Mouse (Mus musculus) CH12.LX (cell line): Measurements from ENCODE around the gene Dnase2b. TPM values are rescaled to one million over a fixed set of nuclear protein-coding genes. Genes with fewer than 3 reads are reported as not detected.

Source experiments
- DNase-seq: peaks from one replicate; pipeline ENCODE4 v3.0.0-alpha.2; 2013; ENCODE audit errors: extremely low read depth
- H3K27ac ChIP-seq: 2 replicates; pipeline ENCODE4 v1.5.1; 2012; ENCODE audit warnings: low read depth, mild to moderate bottlenecking, control low read depth, moderate library complexity; ENCODE audit not compliant: insufficient read depth
- H3K27me3 ChIP-seq: replicated peaks from 2 replicates; pipeline ENCODE3; 2012; ENCODE audit warnings: inconsistent platforms
- H3K36me3 ChIP-seq, 2 experiments: replicated peaks in 1 of 2; 2 replicates each; pipeline versions ENCODE3 to v1.6.1; 2012; ENCODE audit warnings: inconsistent platforms in 1 of 2, low read length in 1 of 2, mild to moderate bottlenecking in 1 of 2, mixed read lengths in 1 of 2, moderate library complexity in 1 of 2; ENCODE audit not compliant: control insufficient read depth in 1 of 2, insufficient read depth in 1 of 2
- H3K4me1 ChIP-seq, 2 experiments: 2 replicates each; pipeline ENCODE4 v1.6.1; 2012; ENCODE audit warnings: inconsistent platforms in 1 of 2, moderate library complexity in 1 of 2; ENCODE audit not compliant: insufficient read depth in 2 of 2, control insufficient read depth in 1 of 2
- H3K4me2 ChIP-seq: 2 replicates; pipeline ENCODE4 v1.6.1; 2012; ENCODE audit warnings: low read depth, mild to moderate bottlenecking, control low read depth; ENCODE audit not compliant: poor library complexity, insufficient read depth, severe bottlenecking
- H3K4me3 ChIP-seq, 3 experiments: fragments of 150-350 bp in 1 of 3; sonication (generic) in 1 of 3; replicated peaks in 1 of 3; 2 replicates each; pipeline versions ENCODE3 to v1.5.1; 2011 to 2012; ENCODE audit warnings: low read depth in 2 of 3, low read length in 2 of 3, mild to moderate bottlenecking in 2 of 3, moderate library complexity in 2 of 3, control low read depth in 1 of 3, improper control_type of control experiment in 1 of 3, inconsistent platforms in 1 of 3, mixed read lengths in 1 of 3; ENCODE audit not compliant: poor library complexity in 1 of 3
- H3K79me2 ChIP-seq: replicated peaks from 2 replicates; pipeline ENCODE4 v1.6.1; 2012; ENCODE audit warnings: mild to moderate bottlenecking, moderate library complexity; ENCODE audit not compliant: control insufficient read depth, poor library complexity, insufficient read depth, severe bottlenecking; ENCODE audit errors: extremely low read depth
- H3K9ac ChIP-seq: 2 replicates; pipeline ENCODE4 v1.6.1; 2012; ENCODE audit warnings: low read depth, mild to moderate bottlenecking, control low read depth, moderate library complexity; ENCODE audit not compliant: insufficient read depth
- H3K9me3 ChIP-seq: replicated peaks from 2 replicates; pipeline ENCODE3; 2012; ENCODE audit warnings: low read length, inconsistent platforms, mixed read lengths
- BHLHE40 ChIP-seq: IDR thresholded peaks from 2 replicates; pipeline ENCODE4 v1.6.1; 2011; ENCODE audit warnings: mild to moderate bottlenecking, low read depth, low read length, improper control_type of control experiment
- CHD1 ChIP-seq: IDR thresholded peaks from 2 replicates; pipeline ENCODE4 v1.6.1; 2012; ENCODE audit warnings: low read depth, low read length, improper control_type of control experiment, inconsistent platforms
- E2F4 ChIP-seq: IDR thresholded peaks from 2 replicates; pipeline ENCODE4 v1.6.1; 2011; ENCODE audit warnings: low read depth, low read length, improper control_type of control experiment; ENCODE audit not compliant: insufficient replicate concordance
- ELF1 ChIP-seq: IDR thresholded peaks from 2 replicates; pipeline ENCODE4 v1.6.1; 2014; ENCODE audit warnings: low read depth, mild to moderate bottlenecking, inconsistent platforms, low read length, improper control_type of control experiment
- EP300 ChIP-seq: IDR thresholded peaks from 2 replicates; pipeline ENCODE4 v1.6.1; 2011; ENCODE audit warnings: low read length, improper control_type of control experiment
- ETS1 ChIP-seq: conservative IDR thresholded peaks from 2 replicates; pipeline ENCODE4 v1.6.1; 2012; ENCODE audit warnings: low read depth, mild to moderate bottlenecking, inconsistent platforms, low read length, improper control_type of control experiment, moderate library complexity
- HCFC1 ChIP-seq: IDR thresholded peaks from 2 replicates; pipeline ENCODE4 v1.6.1; 2012; ENCODE audit warnings: low read depth, mild to moderate bottlenecking, inconsistent platforms, low read length, improper control_type of control experiment
- JUND ChIP-seq: conservative IDR thresholded peaks from 2 replicates; pipeline ENCODE4 v1.6.1; 2011; ENCODE audit warnings: low read depth, low read length, improper control_type of control experiment
- KAT2A ChIP-seq: IDR thresholded peaks from 2 replicates; pipeline ENCODE4 v1.6.1; 2012; ENCODE audit warnings: low read length, improper control_type of control experiment, inconsistent platforms; ENCODE audit not compliant: insufficient replicate concordance
- MYC ChIP-seq: IDR thresholded peaks from 2 replicates; pipeline ENCODE4 v1.6.1; 2011; ENCODE audit warnings: low read depth, mild to moderate bottlenecking, improper control_type of control experiment, low read length
- NELFE ChIP-seq: IDR thresholded peaks from 2 replicates; pipeline ENCODE4 v1.6.1; 2011; ENCODE audit warnings: low read depth, low read length, improper control_type of control experiment
- NRF1 ChIP-seq: IDR thresholded peaks from 2 replicates; pipeline ENCODE4 v1.6.1; 2014; ENCODE audit warnings: low read depth, mild to moderate bottlenecking, inconsistent platforms, low read length, improper control_type of control experiment, moderate library complexity
- PAX5 ChIP-seq: IDR thresholded peaks from 2 replicates; pipeline ENCODE4 v1.6.1; 2012; ENCODE audit warnings: low read length, inconsistent platforms, mixed read lengths
- POLR2A ChIP-seq: IDR thresholded peaks from 2 replicates; pipeline ENCODE4 v1.6.1; 2011; ENCODE audit warnings: low read depth, mild to moderate bottlenecking, improper control_type of control experiment, low read length
- RCOR1 ChIP-seq: conservative IDR thresholded peaks from 2 replicates; pipeline ENCODE4 v1.6.1; 2012; ENCODE audit warnings: low read depth, mild to moderate bottlenecking, inconsistent platforms, low read length, improper control_type of control experiment
- SIN3A ChIP-seq: IDR thresholded peaks from 2 replicates; pipeline ENCODE4 v1.6.1; 2012; ENCODE audit warnings: low read length, improper control_type of control experiment, inconsistent platforms
- SMC3 ChIP-seq: IDR thresholded peaks from 2 replicates; pipeline ENCODE4 v1.6.1; 2011; ENCODE audit warnings: low read depth, low read length, improper control_type of control experiment
- TBP ChIP-seq: conservative IDR thresholded peaks from 2 replicates; pipeline ENCODE4 v1.6.1; 2011; ENCODE audit warnings: low read depth, low read length, improper control_type of control experiment
- TCF12 ChIP-seq: IDR thresholded peaks from 2 replicates; pipeline ENCODE4 v1.6.1; 2014; ENCODE audit warnings: low read depth, mild to moderate bottlenecking, inconsistent platforms, low read length, improper control_type of control experiment
- USF1 ChIP-seq: IDR thresholded peaks from 2 replicates; pipeline ENCODE4 v1.6.1; 2014; ENCODE audit warnings: low read depth, mild to moderate bottlenecking, inconsistent platforms, low read length, improper control_type of control experiment
- USF2 ChIP-seq: conservative IDR thresholded peaks from 2 replicates; pipeline ENCODE4 v1.6.1; 2011; ENCODE audit warnings: low read depth, low read length, improper control_type of control experiment
- ZC3H11A ChIP-seq: IDR thresholded peaks from 2 replicates; pipeline ENCODE4 v1.6.1; 2012; ENCODE audit warnings: low read depth, mild to moderate bottlenecking, inconsistent platforms, low read length, improper control_type of control experiment
- dilution Hi-C: fragments of 300-500 bp; cut with MboI; formaldehyde crosslinking; loops from 2 replicates; pipeline ENCODE4 v1.14.3; 2020; ENCODE audit warnings: low sequenced_read_pairs; ENCODE audit not compliant: extremely low pct_unique_long_range_greater_than_20kb, extremely low pct_ligation_motif_present
- in situ Hi-C: fragments of 300-500 bp; cut with MboI; formaldehyde crosslinking; loops from 3 replicates; pipeline ENCODE4 v1.14.3; 2019; ENCODE audit warnings: low sequenced_read_pairs, low pct_ligation_motif_present, low pct_unique_long_range_greater_than_20kb, mixed read lengths
- polyA plus RNA-seq: library from polyadenylated mRNA; unstranded; fragments of >175 nt; gene quantifications from 2 replicates; pipeline ENCODE4 v1.2.1, GENCODE M21; 2012; ENCODE audit warnings: low read depth; ENCODE audit not compliant: insufficient read length
- total RNA-seq, 2 experiments: library from RNA; depleted of rRNA; stranded (reverse); fragments of 300-350 nt in 1 of 2; fragments of >200 nt in 1 of 2; gene quantifications; 2 replicates each; pipeline ENCODE4 v1.2.3; 2012 to 2014

Dnase2b gene
- total and polyA plus RNA-seq, 3 experiments, result not detected

DNA sequence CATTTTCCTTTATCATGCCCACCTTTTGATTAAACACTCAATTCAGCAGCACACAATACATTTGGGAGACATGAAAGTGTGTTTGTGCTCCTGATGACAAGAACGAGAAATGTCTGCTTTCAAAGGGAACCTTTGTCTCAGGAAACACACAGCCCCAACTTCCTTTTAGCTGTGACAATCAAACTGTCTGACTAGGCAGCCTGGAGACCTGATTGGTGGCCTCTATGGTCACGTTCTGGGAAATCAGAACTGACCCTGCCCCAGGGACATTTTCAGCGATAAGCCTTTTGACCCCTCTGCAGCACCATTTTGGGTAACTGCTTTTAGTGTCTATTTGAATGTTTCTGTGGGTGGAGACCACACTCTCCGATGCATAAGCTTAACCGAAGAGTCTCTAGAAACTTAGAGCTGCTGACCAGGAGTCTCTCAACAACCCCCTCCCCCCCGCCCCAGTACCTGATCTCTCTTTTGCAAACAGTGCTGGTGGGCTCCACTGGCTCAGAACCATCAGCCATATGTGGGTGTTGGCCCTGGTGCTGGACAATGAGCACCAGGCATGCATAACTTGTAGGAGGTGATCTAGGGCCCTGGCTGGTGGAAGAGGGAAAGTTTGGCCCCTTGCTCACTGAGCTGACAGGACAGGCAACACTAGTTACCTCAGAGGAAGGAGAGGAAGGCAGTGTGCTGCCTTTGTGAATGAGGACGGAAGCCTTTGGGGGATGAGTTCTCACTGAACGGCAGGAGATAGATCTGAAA, 13.0 kb upstream of the Dnase2b start:
- TF ChIP-seq NELFE (0 out of 2 replicates have a peak, but pooled peaks have one; percentile 11), MYC (no peak), NRF1 (no peak), ELF1 (peak; percentile 35; the same call in 1 of the 2 replicates), KAT2A (no peak), USF1 (no peak), HCFC1 (peak; percentile 30; the same call in 1 of the 2 replicates), ETS1 (no peak), CHD1 (no peak), USF2 (no peak), ZC3H11A (no peak), PAX5 (no peak), SIN3A (no peak), POLR2A (no peak), SMC3 (no peak), JUND (no peak), TCF12 (no peak), EP300 (no peak), BHLHE40 (peak; percentile 61)
- no peaks in the 10 kb centered on the region for H3K36me3 ChIP-seq
- no peaks in the 10 kb centered on the region for H3K9me3 ChIP-seq
- H3K4me1 ChIP-seq, result peaks cover 2 to 10% of the 10 kb centered on the region in 2 experiments; a peak in 2 of 4 replicates
- peak overlapping the region; percentile 63 for H3K4me2 ChIP-seq
- no peak overlapping the region for H3K27ac ChIP-seq
- H3K4me3 ChIP-seq, result peak overlapping the region in 1 of 3 experiments; percentile 17
- in situ Hi-C loops (no loop called here), dilution Hi-C loops (no loop called here)
- H3K79me2 ChIP-seq, result no peaks in the 10 kb centered on the region
- no peaks in the 10 kb centered on the region for H3K27me3 ChIP-seq
- no peak for DNase-seq
- H3K9ac ChIP-seq, result no peak overlapping the region; the same call in 1 of the 2 replicates

DNA sequence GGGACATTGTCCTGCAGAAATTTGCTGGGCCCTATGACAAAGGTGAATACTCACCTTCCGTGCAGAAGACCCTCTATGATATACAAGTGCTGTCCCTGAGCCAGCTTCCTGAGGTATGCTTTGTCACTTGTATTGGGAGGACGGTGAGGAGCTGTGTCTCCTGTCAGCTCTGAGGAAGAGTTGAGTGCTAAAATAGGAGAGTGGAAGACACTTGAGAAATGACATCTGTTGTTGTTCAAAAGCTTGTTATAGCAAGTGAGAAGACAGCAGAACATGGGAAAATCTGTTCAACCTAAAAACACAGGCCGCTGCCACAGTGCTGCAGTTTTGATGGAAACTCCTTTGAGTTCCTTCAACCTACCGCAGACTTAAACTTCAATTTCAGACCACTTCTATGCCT, 10.4 kb upstream of the Dnase2b start:
- Histone ChIP-seq H3K36me3 (no peaks in the 10 kb centered on the region), H3K9me3 (no peaks in the 10 kb centered on the region), H3K4me1 (peaks cover 2 to 12% of the 10 kb centered on the region in 2 experiments; a peak in 2 of 4 replicates), H3K27me3 (no peaks in the 10 kb centered on the region), H3K9ac (no peak overlapping the region), H3K79me2 (no peaks in the 10 kb centered on the region), H3K27ac (no peak overlapping the region), H3K4me3 (no peak overlapping the region), H3K4me2 (no peak overlapping the region)
- in situ Hi-C loops (no loop called here), dilution Hi-C loops (no loop called here)
- no peak for DNase-seq
- TF ChIP-seq TCF12, result no peak
- no peak for TF ChIP-seq ETS1
- no peak for TF ChIP-seq RCOR1
- TF ChIP-seq TBP, result no peak
- TF ChIP-seq E2F4, result no peak
